Mouse (Mus musculus) c-Kit-positive CD71-positive TER-119-negative erythroid progenitor cells, embryonic 14.5 days (primary cell): ENCODE measurements around the gene Acap1.
"Not testable (repeated sequence)": the region's sequence is repeated elsewhere in the genome, so short reads cannot be mapped to it uniquely, and the experiment has no call there.

Experiments used
- DNase-seq: peaks from one replicate; pipeline ENCODE4 v3.0.0-alpha.2; 2013; ENCODE audit warnings: low read depth

The Acap1 gene

DNA sequence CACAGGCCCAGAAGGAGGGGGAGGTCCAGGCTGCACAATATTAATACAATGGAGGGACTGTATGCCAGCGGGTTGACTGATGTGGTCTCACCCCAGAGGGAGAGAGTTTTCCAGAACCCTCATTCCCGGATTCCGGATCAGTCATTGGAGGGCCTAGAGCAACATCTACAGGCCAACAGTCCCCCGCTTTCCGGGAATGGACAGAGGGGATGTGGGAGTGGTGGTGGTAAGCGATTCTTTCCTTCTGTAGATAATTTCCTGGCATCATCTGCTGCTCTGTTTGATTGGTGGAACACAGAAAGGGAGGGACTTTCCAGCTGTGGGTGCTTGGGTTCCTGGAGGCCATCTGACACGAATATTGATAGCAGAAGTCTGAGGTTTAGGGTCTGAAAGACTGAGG is 19.2 kb downstream of the Acap1 start:
- DNase-seq: no peak

DNA sequence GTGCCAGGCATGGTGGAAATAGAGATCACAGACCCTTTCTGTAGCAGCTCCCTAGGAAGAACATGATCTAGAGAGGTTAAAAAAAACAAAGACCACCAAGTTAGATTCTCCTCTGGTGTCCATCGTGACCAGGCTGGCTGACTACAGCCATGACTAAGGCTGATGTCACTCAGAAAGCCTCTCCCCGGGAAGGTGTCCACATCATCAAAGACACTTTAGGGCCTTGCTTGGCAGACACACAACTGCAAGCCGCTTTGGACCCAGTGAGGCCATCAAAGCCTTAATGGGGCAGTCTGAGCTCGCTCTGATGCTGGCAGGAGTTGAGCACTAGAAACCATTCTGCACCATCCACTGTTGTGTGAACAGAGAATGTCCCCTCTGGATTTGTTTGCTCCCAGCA is 22.9 kb downstream of the Acap1 start:
- DNase-seq: no peak

DNA sequence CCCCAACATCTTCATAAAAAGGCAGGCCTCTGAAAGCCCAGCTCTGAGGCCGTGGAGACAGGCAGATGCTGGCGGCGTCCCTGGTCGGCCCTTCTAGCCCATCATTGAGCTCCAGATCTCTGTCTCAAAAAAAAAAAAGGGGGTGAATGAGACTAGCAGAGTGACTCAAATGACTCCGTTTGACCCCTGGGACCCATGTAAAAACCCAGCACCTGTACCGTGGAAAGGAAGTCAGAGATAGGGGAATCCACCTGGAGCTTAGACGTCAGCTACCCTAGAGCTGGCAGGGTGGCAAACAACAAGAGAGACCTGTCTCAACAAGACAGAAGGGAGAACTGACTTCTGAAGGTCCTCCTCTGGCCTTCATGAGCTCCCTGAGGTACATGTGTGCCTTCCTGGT is 23.5 kb downstream of the Acap1 start:
- no peak for DNase-seq

DNA sequence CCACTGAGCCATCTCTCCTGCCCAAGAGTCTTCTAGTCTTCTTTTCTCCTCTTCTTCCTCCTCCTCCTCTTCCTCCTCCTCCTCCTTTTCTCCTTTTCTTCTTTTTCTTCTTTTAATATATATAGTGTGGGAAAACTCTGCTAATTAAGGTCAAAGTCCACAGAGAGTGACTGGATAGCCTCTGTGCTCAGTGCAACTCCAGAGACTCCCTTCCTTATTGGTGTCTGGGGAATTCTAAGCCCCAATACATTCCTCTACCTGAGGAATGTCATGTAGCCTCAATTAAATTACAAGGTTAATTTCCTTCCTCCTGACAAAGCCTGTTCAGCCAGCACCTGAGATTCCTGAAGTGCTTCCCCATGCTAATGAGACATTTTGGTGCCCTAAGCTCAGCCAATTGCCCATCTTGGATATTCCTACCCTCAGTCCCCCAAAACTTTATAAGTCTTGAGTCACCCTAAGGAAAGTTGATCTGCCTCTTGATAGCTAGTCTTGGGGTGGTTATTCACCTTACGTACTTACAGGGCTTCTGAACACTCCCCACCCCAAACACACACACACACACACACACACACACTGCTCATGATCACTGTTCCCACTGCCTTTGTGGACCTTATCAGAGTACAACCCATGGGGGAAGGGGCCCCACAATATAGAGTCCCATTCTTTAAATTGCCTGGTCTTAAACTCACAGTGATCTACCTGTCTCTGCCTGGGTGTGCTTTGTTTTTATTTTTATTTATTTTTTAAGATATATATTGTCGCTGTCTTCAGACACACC is 24.9 kb downstream of the Acap1 start:
- DNase-seq: no peak

DNA sequence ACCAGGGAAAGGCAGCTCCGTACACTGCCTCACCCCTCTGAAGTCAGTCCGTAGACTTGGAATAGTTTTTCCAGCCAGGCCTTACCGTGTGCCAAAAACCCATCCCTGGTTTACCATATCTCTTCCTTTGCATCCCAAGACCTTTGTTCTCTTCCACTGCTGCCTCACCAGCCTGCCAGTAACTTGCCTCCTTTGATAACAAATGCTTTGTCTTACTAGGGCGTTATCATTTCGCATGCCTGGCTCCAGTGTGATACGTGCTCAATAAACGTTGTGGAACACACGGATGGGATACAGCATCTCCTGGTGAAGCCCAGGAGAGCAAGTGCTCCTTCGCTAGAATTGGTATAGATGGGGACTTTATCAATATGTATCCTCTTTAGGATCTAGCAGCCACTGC is 28.0 kb downstream of the Acap1 start:
- DNase-seq: no peak

DNA sequence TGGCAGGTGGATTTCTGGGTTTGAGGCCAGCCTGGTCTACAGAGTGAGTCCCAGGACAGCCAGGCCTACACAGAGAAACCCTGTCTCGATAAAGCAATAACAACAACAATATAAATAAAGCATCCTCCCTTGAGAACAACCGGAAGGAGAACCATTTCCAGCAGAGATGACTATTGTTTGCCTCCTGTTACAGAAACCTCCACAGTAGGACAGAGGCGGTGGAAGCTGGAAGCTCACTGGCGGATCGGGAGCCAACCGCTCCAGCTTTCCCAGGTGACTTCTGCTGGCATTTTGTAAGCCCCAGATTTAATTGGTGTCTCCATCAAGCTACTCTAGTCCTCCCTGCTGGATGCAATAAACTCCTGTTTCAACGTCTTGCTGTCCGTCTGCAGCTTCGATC is 29.8 kb downstream of the Acap1 start:
- no peak for DNase-seq

DNA sequence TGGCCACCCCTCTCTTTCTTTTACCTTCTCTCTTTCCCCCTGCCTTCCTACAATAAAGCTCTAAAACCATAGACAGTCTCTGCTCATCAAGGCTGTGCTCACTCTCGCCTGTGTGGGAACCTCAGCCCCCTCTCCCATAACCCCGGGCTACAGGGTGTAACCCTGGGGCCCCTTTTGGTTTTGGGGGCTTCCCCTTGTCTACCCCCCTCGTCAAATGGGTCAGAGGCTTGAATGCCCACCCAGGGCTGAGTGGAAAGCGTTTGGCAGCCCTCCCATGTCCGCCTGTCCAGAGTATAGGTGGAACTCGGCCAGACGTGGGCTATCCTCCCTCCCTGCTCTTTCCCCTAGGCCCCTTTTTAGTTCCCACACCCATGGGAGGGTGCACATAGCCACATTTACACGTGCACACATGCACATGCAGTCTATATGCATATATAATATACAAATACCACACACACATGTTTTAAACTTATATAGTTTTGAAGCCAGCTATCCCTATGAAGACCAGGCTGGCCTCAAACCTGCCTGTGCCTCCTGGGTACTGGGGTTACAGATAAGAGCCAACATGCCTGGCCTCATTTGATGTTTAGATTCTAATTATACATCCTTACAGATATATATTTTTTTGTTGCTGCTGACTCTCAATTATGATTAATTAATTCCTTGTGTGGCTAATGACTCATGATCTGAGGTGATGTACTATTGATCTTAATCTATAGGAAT is 31.0 kb downstream of the Acap1 start:
- DNase-seq: no peak

DNA sequence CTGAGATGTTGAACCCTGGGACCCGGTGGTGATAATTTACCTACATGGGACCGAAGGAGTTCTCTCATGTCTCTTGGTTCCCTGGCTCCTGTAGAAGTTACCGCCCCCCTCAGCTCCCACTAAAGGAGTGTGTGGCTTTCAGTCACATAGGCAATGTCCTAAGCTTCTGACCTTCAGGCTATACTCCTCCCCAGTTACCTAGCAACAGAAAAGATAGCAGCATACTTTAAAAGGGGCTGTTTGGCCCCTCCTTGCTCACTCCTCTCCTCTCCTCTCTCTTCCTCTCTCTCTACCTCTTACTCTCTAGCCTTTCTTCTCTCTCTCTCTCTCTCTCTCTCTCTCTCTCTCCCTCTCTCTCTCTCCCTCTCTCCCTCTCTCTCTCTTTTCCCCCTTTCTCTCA is 31.6 kb downstream of the Acap1 start:
- not testable (repeated sequence) for DNase-seq

DNA sequence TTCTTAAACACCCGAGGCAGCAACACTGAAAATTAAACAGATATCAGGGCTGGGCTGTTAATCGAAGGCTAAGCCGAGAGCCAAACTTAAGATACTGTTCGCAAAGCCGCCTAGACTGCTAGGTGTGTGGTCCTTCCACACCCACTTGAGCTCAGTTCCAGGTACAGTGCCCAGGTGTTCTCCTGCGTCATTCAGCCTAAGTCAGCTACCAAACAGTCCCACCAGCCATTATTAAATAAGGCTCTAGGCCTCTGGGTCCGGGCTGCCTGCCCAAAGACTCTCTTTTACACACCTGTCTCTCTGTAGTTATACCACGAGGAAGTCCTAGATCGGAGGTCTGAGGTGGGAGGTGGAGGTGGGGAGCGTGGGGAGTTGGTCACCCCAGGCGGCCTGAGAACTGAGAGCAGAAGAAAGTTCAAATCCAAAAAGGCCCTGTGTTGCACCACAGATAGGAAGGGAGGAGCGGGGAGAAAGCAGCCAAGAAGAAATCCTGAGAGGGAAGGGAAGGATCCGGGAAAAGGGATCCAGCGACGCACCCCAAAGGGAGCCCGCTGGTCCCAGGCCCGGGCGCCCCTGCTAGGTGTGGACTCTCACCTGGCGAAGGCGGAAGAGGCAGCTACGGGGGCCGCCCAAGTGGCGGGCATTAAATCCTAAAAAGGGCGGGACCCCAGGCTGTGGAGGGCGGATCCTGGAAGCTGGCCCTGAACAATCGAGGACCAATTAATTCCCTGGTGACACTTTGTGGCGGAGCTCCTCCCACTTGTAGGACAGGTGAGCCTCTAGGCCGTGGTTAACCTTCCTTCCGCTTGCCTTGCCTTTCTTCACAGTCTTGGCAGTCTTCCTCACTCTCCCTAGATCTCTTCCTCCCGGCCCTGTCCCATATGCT is 37.0 kb downstream of the Acap1 start, which contains the start of gene Tnk1:
Tnk1 (minus strand) TSS at position 618 of the 886 bp plus-strand sequence.
- no peak for DNase-seq

DNA sequence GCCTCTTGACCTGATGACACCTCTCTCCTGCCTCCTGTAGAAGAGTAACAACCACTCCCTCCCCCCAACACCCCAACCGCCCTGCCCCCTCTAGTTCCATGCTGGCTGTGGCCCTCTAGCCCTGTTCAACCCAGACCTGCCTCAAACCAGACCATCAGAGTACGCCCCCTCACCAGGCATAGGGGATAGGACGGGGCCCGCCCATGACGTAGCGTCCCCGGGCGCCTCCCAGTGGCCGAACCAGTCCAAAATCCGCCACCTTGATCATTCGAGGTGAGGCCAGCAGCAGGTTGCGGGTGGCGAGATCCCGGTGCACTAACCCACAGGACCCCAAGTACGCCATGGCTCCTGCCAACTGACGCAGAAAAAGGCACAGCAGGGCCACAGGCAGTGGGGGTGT is 40.0 kb downstream of the Acap1 start:
- no peak for DNase-seq

DNA sequence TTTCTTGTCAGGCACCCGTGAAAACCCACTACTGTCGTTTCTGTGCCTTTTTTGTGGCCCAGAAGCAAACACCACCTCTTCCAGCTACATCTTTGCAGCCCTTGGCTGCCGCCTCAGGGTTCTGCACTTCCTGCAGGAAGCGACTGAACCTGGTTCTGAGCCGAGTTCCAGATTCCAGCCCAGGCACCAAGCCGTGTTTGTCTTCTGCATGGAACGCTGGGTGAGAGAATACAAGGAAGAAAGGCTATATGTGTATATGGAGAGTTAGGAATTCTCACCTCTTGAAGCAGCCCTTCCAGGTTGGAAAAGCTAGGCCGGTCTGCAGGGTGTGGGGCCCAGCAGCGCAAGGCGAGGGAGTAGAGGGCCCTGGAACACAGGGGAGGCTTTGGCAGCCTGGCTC is 40.7 kb downstream of the Acap1 start:
- DNase-seq: no peak

DNA sequence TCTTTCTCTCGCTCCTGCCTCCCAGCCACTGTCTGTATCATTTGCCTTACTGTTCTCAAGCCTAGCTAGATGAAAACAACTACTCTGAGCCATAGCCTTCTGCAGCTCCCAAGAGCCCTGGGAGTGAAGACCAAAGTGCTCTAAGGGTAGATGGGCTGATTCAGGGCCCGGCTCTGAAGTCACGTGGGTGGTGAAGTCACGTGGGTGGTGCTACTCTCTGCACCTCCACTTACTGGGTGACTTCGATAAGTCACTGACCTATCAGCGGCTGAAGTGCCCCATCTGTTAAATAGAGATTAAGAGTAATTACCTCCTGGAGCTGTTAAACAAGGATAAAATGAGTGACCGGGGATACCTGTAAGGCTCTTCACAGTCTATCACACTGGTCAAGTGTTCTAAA is 41.3 kb downstream of the Acap1 start:
- DNase-seq: peak; percentile 99

DNA sequence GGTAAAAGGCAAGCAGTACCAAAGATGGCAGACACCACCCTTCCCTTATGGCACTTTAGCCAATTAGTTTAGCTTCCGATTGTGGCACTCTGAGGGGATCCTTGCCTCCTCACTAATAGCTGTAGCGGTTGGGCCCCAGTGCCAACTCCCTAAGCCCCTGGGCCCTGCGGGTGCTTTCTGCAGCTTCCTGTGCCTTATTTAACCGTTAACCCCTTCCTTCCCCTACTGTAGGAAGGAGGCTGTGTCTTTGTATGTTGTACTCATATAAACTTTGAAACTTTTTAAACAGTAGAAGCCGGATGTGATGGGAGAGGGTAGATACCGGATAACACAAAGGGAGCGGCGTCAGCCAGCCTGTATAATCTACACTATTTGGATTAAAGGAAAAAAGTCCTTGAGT is 44.6 kb downstream of the Acap1 start:
- no peak for DNase-seq

DNA sequence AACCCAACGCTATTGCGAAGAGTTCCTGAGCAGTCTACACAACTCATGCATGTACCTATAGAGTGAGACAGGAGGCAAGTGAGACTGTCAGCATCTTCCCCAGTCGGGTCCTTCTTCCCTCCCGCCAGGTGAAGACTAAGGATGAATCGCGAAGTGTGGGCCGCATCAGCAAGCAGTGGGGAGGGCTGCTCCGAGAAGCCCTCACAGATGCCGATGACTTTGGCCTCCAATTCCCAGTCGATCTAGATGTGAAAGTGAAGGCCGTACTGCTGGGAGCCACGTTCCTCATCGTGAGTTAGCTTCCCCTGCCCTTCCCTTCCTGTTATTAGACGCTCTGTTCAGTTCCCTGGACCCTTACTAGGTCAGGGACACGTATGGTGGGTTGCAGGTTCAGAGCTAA is 45.5 kb downstream of the Acap1 start:
- DNase-seq: no peak

DNA sequence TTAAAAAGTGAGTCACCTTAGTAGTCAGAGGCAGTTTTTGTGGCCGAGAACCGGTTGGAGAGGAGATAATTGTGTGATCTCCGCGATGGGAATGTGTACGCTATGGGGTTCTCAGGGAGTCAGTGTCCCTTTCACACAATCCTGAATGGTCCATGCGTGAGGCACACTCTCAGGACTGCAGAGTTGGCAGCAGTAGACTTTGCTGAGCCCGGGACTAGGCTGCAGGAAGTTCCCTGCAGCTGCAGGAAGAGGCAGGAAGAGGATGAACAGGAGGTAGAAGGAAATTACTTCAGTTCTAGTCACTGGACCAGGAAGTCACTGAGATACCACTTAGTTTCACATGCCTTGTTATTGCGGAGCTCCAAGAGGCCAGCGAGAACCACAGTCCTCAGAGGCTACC is 46.2 kb downstream of the Acap1 start:
- DNase-seq: no peak

DNA sequence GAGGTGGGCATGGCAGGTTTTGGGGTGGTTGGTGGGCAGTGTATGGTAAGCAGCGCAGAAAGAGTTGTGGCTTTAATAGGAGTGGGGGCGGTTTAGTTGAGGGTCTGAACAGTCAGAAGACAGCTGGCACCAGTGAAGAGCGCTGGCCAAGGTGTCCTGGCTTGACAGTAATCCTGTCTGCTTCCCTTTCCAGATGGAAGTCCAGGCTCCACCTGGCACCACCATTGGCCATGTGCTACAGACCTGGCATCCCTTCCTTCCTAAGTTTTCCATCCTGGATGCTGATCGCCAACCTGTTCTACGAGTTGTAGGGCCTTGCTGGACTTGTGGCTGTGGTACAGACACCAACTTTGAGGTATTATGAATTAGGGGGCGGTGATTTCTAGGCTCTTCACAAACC is 47.3 kb downstream of the Acap1 start:
- no peak for DNase-seq

DNA sequence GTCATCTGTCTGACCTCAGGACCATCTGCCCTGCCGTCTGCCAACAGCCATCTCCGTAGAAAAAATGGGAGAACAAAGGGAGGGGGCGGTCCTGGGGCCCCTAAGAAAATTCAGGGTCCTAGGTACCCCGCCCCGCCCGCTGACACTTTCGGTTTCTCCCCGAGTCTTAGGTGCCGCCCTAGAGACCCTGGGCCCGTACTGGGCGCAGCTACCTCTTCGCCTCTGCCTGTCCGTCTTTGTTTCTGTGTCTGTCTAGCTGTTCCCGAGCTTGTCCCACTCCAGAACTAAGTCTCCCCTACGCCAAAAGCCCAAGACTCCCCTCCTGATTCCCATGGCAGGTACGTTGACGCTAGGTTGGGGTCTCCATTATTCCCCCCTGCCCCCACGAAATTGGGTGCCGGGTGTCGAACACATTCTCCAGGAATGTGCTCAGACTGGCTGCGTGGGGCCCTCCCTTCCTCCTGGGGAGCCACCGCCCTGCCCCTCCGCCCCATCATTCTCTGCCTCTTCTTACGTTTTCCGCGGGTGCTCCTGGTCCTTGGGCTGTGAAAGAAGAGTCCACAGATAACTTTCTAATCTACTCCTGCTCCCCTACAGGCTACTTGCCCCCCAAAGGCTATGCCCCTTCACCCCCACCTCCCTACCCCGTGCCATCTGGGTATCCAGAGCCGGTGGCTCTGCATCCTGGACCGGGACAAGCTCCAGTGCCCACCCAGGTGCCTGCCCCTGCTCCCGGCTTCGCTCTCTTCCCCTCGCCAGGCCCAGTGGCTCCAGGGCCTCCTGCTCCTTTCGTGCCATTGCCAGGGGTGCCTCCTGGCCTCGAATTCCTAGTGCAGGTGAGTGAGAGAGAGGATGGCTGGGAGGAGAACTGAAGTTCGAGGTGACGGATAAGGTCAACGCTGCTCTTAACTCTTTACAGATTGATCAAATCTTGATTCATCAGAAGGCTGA is 48.3 kb downstream of the Acap1 start:
- DNase-seq: no peak

DNA sequence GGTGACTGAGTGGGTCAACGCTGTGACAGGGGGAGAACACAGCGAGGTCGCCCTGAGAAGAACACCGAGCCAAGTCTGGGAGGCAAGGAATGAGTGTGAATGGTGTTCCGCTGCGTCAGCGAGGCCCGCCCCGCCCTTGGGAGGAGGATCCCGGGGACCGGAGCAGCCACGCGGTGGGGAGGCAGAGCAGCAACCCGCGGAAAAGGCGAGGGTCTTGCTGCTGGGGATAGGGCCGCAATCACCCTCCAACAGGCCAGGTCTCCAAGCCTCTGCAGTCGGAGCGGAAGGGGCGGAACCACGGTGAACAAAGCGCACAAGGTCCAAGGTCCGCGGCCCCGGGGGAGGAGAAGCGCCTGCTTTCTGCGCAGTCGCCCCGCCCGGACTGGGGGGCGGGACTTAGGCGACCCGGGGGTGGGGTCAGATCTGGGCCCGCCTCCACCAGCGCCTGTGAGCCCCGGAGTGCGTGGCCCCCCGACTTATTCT is 49.1 kb downstream of the Acap1 start, which contains the start of gene Plscr3:
Plscr3 (plus strand) TSS at position 179 of the 483 bp plus-strand sequence.
- DNase-seq: peak; percentile 79

DNA sequence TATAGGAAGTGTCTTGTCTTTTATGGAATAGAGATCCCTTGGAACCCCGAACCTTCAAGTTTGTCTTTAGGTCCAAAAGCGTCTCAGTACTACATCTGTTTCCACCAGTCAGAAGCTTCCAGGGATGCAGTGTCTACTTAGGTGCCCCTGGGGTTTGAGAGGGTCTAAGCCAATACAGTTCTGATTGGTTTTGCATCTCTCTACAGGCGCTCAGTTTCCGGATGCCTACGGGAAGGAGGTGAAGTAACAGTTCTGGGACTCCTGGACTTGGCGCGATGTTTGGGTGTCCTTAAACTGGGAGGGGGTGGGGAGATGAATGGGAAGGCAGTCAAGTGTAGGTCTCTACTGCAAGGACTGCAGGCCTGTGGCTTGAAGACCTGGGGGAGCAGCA is 56.6 kb downstream of the Acap1 start:
- no peak for DNase-seq

DNA sequence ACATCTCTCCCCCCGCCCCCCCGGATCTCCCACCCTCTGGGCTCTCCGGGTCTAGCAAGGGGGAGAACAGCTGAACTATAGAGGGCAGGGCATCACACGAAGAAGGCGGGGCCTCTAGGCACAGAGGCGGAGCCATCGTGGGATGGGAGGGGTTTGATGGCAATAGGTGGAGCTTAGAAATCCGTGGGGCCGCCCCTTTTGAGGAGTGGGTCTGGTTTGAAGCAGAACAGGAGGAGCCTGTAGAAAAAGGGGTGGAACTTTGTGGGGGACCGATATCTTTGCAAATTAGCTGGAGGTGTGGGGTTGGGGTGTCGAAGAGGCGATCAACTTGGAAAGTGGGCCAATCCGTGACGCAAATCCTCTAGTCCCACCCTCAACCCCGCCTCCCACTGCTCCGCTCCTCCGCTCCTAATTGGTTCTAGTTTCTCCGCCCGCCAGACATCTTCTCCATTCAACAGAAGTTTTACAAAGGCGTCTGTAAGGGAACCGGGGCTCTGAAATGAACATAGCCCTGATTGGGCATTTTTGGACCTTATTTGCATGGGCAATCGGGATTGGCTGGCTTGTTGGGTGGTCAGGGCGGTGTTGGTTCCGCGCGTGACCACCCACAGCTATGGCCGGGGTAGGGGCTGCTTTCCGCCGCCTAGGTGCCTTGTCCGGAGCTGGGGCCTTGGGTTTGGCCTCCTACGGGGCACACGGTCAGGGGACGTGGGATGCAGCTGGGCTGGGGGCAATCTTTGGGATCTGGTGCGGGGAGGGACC is 57.2 kb downstream of the Acap1 start, which contains the start of gene Tmem256:
Tmem256 (plus strand) TSS at position 563 of the 762 bp plus-strand sequence.
- DNase-seq: peak; percentile 97
